Mouse (Mus musculus) CH12.LX (cell line): ENCODE data around the gene Vmn1r188.

Experiments used
- CHD1 ChIP-seq: IDR thresholded peaks from 2 replicates; pipeline ENCODE4 v1.6.1; 2012; ENCODE audit warnings: low read depth, low read length, improper control_type of control experiment, inconsistent platforms
- CTCF ChIP-seq, 2 experiments: IDR thresholded peaks in 1 of 2; conservative IDR thresholded peaks in 1 of 2; 2 replicates each; pipeline ENCODE4 v1.5.1; 2011 to 2012; ENCODE audit warnings: low read depth in 2 of 2, low read length in 2 of 2, improper control_type of control experiment in 1 of 2, inconsistent platforms in 1 of 2, mild to moderate bottlenecking in 1 of 2, moderate library complexity in 1 of 2
- JUND ChIP-seq: conservative IDR thresholded peaks from 2 replicates; pipeline ENCODE4 v1.6.1; 2011; ENCODE audit warnings: low read depth, low read length, improper control_type of control experiment
- MXI1 ChIP-seq: IDR thresholded peaks from 2 replicates; pipeline ENCODE4 v1.6.1; 2011; ENCODE audit warnings: mild to moderate bottlenecking, low read depth, low read length, improper control_type of control experiment
- MYC ChIP-seq: IDR thresholded peaks from 2 replicates; pipeline ENCODE4 v1.6.1; 2011; ENCODE audit warnings: low read depth, mild to moderate bottlenecking, improper control_type of control experiment, low read length
- POLR2A ChIP-seq: IDR thresholded peaks from 2 replicates; pipeline ENCODE4 v1.6.1; 2011; ENCODE audit warnings: low read depth, mild to moderate bottlenecking, improper control_type of control experiment, low read length
- RAD21 ChIP-seq: IDR thresholded peaks from 2 replicates; pipeline ENCODE4 v1.6.1; 2011; ENCODE audit warnings: low read depth, mild to moderate bottlenecking, low read length, improper control_type of control experiment, moderate library complexity
- SIN3A ChIP-seq: IDR thresholded peaks from 2 replicates; pipeline ENCODE4 v1.6.1; 2012; ENCODE audit warnings: low read length, improper control_type of control experiment, inconsistent platforms
- TBP ChIP-seq: conservative IDR thresholded peaks from 2 replicates; pipeline ENCODE4 v1.6.1; 2011; ENCODE audit warnings: low read depth, low read length, improper control_type of control experiment
- UBTF ChIP-seq: IDR thresholded peaks from 2 replicates; pipeline ENCODE4 v1.6.1; 2012; ENCODE audit warnings: low read depth, mild to moderate bottlenecking, inconsistent platforms, low read length, improper control_type of control experiment, moderate library complexity
- ZC3H11A ChIP-seq: IDR thresholded peaks from 2 replicates; pipeline ENCODE4 v1.6.1; 2012; ENCODE audit warnings: low read depth, mild to moderate bottlenecking, inconsistent platforms, low read length, improper control_type of control experiment
- ZMIZ1 ChIP-seq: IDR thresholded peaks from 2 replicates; pipeline ENCODE4 v1.6.1; 2012; ENCODE audit warnings: low read depth, mild to moderate bottlenecking, inconsistent platforms, low read length, improper control_type of control experiment

GRCm38 (mm10) chr13:22037415-22037814, 46.8 kb upstream of the Vmn1r188 start:
- TF ChIP-seq MXI1 (no peak), CTCF (conservative IDR thresholded peaks at IDR 0.05 in 1 of 2, IDR thresholded peaks at IDR 0.05 in 1 of 2; ENCODE audit: low read depth in 2 of 2, low read length in 2 of 2) (no peak), ZC3H11A (no peak), MYC (no peak), CHD1 (no peak), SIN3A (no peak), POLR2A (no peak), RAD21 (no peak), JUND (no peak), ZMIZ1 (no peak), UBTF (no peak), TBP (no peak)
